Mouse (Mus musculus) sigmoid colon, adult 10 weeks (tissue): ENCODE data around the gene Mpdu1. TPM values are rescaled to one million over a fixed set of nuclear protein-coding genes. Genes with fewer than 3 reads are reported as not detected.

Experiments used
- polyA plus RNA-seq: library from polyadenylated mRNA; stranded (reverse); fragments of 350-450 nt; fragmentation: Illumina TruSeq; extraction: RNeasy Lipid Tissue Mini Kit (QIAGEN cat#74804); gene quantifications from one replicate; pipeline ENCODE4 v1.2.3, GENCODE M21; 2014; ENCODE audit warnings: low read depth, low replicate concordance

The Mpdu1 gene
- 20.3 TPM for polyA plus RNA-seq

DNA sequence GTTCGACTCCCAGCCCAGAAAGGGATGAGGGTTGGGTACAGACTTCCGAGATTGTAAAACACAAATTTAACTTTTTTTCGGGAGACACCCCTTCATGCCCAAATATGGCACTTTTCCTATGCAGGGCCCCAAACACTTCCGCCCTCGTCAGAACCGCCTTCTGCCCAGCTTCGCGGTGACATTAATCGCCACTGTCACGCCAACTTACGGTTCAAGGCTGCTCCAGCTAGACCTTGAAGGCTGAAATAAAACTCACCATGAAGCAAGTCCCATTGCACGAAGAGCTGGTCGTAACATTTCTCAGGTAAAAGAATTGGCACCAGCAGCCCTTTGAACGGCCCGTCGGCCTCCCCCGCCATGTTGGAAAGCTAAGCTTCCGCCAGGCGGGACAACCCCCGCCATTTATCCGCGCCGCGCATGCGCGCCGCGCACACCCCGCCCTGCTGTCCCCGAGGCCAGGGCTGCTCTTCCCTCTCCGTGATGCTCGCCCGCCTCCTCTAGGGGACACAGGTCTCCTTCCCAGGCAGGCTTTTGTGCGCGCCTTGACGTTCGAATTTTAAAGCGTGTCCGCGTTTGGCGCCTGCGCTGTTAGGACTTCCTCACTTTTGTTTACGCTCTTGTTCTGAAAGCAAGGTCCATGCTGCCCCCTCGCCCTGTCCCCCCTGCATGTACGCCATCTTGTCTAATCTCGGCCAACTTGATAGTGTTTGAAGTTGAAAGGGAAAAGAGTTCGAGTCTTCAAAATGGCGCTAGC, at the start of gene Mpdu1:
Mpdu1 (minus strand) TSS at position 430 of the 754 bp plus-strand sequence.

DNA sequence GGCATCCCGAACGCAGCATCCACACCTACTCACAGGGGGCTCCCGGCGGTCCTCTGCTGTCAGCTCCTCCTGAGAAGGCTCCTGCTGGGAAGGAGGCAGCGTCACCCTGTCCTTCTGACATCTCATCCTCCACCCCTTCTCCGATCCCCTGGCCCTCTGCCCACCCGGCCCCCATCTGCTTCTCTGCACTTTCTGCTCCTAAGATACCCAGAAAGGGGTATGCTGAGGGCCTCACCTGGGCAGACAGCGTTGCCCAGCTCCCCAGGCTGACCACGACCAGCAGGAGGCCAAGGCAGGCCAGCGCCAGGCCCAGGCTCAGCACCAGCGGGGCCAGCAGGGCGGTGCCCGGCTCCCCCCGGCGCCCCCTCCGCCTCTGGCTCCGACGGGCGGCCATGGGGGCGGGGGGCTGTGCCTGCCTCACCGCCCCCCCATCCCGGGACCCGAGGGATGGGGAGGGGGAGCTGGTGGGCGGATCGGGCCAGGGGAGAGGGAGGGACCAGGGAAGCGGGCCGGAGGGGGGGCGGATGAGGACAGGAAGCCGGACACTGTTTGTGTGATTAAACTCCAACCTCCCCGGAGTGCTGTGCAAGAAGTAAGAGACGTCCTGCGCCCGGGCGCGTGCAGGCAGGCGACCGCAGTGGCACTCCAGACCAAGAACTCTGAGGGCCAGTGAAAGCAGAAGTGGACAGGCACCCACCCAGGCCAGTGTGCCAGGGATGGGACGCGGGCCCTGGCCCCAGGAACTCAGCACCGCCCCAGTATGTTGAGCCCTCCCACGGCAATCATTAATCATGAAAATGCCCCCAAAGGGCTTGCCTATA, 33.1 kb upstream of the Mpdu1 start, which contains the start of the genes Tnfsf12 and Tnfsfm13:
Tnfsf12 (minus strand) TSS at position 489 of the 821 bp plus-strand sequence.
Tnfsfm13 (minus strand) TSS at position 738 of the 821 bp plus-strand sequence.

DNA sequence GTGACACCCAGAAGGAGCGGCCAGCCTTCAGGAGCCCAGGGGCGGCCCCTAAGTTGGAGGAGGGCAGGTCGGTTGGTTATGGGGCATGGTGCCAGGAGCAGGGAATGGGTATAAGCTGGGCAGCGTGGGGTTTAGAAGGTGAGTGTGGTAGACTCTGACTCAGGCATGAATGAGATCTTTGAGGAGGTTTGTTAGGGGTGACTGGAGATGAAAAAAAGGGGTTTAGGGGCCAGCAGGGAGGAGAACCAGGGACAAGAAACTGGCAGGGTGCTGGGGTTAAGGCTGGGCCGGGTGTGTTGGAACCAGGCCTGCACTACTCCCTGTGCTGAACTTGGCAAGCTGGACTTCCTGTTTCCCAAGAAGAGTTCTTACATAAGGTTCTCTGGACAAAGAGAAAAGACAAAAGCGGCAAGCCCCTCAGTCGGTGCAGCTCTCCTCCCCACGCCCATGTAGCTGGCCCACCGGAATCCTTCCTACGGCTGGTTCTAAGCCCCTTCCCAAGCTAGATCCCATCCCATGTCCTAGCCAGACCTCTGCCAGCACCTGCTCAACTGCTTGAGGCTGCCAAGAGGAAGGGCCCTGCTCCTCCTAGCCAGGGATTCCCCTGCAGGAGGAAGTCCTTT, 23.2 kb upstream of the Mpdu1 start, which contains the start of gene Tnfsf13:
Tnfsf13 (minus strand) TSS at position 259 of the 623 bp plus-strand sequence.

DNA sequence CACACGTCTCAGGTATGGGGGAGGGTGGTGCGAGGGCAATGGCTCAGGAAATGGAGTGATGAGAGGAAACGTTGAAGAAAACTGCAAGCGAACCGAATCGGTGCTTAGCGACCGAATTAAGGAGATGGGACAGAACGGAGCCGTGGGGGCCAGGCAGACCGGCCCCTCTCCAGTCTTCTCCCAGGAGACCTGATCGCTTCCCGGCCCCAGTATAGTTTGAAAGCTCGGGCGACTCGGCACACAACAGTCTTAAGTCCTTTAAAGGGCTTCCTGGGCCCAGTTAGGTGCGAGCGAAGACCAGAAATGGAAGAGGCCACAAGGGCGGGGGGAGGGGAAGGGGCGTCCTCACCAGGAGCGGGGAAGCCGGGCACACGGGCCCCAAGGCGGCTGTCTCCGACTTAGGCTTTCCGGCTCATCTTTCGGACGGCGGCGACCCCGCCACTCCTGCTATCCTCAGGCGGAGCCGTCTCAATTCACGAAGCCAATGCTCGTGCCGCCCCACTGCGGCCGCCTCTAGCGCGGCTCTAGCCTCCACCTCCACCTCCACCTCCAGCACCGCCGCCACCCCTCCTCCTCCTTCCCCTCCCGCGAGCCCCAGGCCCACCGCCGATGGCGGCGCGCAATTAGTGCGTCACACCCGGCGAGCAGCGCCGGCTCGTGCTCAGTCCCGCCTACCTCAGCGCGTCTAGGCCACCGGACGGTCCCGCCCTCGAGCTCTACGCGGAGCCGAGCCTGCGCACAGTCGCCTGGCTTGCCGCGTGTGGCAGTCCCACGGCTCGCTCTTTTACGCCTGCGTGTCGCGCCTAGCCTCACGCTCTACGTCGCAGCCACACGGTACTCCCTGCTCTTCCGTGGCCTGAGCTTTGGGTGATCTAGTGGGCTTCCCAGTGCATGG, 19.1 kb upstream of the Mpdu1 start, which contains the start of gene Senp3:
Senp3 (minus strand) TSS at position 771 of the 895 bp plus-strand sequence.

DNA sequence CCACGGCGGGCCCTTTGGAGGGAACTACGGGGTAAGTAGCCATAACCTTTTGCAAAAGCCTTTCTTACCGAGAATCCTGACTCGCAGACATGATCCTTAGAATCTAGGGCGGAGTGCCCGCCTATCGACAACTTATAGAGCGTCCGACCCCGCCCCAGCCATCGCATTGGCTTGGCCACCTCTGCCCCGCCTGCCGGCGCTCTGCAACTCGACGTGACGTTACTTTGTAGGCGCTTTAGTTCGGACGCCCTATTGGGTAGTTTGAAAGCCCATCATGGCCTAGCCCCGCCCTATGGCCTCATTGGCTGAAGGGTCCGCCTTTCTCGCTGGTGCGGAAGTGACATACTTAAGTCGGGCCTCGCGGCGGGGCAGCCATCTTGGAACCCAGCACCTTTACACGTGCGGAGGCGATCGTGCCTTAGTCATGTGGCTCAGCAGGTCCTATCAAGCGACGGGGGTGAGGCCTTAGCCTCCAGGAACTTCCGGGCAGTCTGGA, 9.8 kb upstream of the Mpdu1 start, which contains the start of gene Eif4a1:
Eif4a1 (minus strand) TSS at position 213 of the 496 bp plus-strand sequence.

DNA sequence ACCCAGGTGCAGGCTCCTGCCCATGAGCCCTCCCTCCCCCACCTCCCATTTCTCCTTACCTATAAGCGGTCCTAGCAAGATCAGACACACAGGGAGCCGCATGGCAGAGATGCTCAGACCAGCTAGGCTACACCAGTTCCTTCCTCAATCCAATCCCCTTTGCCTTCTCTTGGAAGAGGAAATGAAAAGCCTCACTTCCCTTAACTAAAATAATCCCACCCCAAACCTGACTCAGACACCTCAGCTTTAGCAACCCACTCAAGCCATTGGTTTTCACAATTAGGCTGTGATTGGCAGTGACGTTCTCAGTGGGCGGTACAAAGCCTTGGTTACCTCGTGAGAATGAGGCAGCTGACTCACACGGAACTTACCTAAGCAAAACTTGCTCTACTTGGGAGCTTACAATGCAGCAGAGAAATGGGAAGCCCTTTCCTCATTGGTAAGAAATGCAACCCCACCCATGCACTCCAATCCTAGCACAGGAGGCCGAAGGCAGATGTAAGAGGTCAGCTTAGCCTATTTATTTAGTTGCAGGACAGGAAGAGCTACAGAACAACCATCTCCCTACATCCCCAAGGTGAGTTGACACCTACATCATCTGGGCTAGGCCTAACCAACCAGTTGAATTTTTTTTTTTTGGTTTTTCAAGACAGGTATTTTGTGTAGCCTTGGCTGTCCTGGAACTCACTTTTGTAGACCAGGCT, 3.7 kb upstream of the Mpdu1 start, which contains the start of gene Cd68:
Cd68 (minus strand) TSS at position 193 of the 704 bp plus-strand sequence.

DNA sequence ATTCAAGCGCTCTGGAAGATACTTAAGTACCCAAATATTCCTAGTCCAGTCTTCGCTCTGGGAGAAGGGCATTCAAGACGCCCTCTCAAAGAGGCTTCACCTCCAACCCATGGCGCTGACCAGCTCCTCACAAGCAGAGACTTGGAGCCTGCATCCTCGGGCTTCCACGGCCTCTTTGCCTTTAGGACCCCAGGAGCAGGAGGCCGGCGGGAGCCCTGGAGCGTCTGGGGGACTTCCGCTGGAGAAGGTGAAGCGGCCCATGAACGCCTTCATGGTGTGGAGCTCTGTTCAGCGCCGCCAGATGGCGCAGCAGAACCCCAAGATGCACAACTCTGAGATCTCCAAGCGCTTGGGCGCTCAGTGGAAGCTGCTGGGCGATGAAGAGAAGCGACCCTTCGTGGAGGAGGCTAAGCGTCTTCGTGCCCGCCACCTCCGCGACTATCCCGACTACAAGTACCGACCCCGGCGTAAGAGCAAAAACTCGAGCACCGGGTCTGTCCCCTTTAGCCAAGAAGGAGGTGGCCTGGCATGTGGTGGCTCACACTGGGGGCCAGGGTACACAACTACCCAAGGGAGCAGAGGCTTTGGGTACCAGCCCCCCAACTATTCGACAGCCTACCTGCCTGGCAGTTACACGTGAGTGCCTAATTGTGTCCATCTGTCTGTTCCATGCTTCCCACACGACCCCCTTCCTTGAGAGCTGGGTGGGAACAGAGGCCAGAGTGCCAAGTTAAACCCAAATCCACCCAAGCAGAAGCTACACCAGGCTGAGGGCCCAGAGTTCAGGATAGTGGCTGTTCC, 7.0 kb downstream of the Mpdu1 start, which contains the start of gene Sox15:
Sox15 (plus strand) TSS at position 51 of the 801 bp plus-strand sequence.

DNA sequence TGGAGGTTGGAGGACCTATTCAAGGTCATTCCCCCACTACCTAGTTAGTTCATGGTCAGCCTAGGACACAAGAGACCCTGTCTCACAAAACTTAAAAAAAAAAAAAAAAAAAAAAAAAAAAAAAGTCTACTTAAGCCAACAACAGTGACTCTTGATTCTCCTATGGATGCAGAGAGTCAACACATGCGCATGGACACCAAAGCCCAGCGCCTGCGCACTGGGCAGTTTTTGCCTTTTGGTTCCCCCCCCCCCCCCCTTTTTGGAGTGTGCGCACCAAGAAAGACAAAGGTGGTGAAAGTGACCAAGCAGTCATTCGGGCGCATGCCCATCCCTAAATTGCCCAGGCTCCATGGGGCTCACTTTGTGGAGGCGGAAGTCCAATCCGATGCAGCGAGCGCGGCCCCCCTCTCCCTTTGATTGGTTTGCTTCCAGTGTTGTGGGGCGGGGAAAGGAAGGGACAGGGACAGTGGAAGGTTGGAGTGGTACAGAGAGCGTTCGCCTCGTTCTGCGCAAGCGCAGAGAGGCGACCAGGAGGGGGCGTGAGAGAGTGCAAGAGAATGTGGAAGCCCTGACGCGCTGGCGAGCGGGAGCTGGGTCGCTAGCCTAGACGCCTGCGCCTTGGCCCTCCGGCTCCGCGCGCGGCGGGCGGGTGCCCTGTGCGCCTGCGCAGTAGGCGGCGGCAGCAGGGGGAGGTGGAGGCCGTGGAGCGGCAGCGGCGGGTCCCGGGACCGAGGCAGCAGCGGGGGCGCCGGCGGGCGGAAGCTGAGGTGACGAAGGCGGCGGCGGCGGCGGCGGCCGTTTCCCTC, 30.0 kb downstream of the Mpdu1 start, which contains the start of gene Fxr2:
Fxr2 (plus strand) TSS at position 707 of the 806 bp plus-strand sequence.

DNA sequence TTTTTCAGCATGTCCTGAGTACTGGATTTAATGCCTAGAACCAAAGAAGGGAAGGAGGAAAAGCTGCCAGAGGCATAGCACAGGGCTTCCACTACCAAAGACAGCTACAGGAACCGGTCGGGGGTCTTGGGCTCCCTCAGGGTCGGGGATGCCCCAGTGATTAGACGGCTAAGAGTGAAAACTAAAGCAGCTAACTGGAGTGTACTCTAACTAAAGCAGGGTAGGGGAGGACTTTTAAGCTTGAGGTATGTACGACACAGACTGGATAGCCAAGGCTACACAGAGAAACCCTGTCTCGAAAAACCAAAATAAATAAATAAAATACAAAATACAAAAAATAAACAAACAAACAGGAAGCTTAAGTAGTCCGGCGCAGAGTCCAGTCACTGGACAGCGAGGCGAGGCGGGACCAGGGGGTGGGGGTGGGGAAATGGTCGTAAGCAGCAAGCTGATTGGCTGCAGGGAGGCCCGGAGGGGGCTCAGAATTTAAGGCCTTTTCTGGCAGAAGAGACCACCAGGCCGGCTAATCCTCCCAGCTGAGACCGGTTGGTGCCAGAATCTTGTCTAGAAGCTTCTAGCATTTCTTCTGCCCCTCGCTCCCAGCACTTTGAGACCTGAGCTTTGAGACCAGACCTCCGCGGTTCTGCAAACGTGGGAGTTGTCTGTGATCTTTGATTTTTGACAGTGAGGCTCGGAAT, 40.7 kb downstream of the Mpdu1 start, which contains the start of gene Sat2:
Sat2 (plus strand) TSS at position 454 of the 698 bp plus-strand sequence.

DNA sequence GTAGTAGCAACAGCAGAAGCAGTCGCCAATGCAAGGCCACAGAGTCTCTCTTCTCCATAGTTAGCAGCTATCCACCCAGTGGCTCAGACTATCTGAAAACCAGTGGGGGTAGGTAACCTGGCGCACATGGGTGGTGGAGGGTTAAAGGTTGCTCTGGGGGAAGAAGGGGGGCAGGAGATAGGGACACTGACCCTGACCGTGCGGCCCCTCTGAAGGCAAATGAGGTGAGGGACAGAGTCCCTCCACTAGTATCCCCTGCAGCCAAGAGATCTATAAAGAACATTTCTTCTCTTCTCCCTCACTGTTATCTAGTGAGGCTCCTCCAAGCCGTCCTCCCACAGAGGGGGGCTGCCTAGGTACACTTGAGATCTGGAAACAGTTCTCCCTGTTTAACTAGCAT, 44.6 kb downstream of the Mpdu1 start, which contains the start of gene Shbg:
Shbg (minus strand) TSS at position 101 of the 400 bp plus-strand sequence.

Other genes with a start within 250 kb of the Mpdu1 start
- gene Kdm6b, start 249.0 kb downstream of the Mpdu1 start, polyA plus RNA-seq: 7.2 TPM
- gene Dnah2, start 113.5 kb downstream of the Mpdu1 start, polyA plus RNA-seq: 0.13 TPM
- 0.38 TPM for gene Efnb3, start 102.4 kb downstream of the Mpdu1 start, polyA plus RNA-seq
- gene Wrap53, start 82.4 kb downstream of the Mpdu1 start, polyA plus RNA-seq: 1.9 TPM
- gene Trp53, start 82.3 kb downstream of the Mpdu1 start, polyA plus RNA-seq: 6.8 TPM
- gene Atp1b2, start 56.7 kb downstream of the Mpdu1 start, polyA plus RNA-seq: 6.9 TPM
- not detected for gene Shbg, start 44.7 kb downstream of the Mpdu1 start, polyA plus RNA-seq
- gene Sat2, start 40.6 kb downstream of the Mpdu1 start, polyA plus RNA-seq: 1.7 TPM
- gene Fxr2, start 29.7 kb downstream of the Mpdu1 start, polyA plus RNA-seq: 12.4 TPM
- not detected for gene Sox15, start 7.3 kb downstream of the Mpdu1 start, polyA plus RNA-seq
- 2.6 TPM for gene Cd68, start 3.5 kb upstream of the Mpdu1 start, polyA plus RNA-seq
- gene Eif4a1, start 9.8 kb upstream of the Mpdu1 start, polyA plus RNA-seq: 463 TPM
- gene Senp3, start 19.4 kb upstream of the Mpdu1 start, polyA plus RNA-seq: 129 TPM
- gene Tnfsf13, start 23.1 kb upstream of the Mpdu1 start, polyA plus RNA-seq: 38.2 TPM
- 1.6 TPM for gene Tnfsf12, start 33.2 kb upstream of the Mpdu1 start, polyA plus RNA-seq
- gene Tnfsfm13, start 33.5 kb upstream of the Mpdu1 start, polyA plus RNA-seq: 8.2 TPM
- gene Polr2a, start 96.0 kb upstream of the Mpdu1 start, polyA plus RNA-seq: 25.7 TPM
- not detected for gene Slc35g3, start 99.3 kb upstream of the Mpdu1 start, polyA plus RNA-seq
- gene Zbtb4, start 103.3 kb upstream of the Mpdu1 start, polyA plus RNA-seq: 17.7 TPM
- 4.0 TPM for gene Chrnb1, start 133.3 kb upstream of the Mpdu1 start, polyA plus RNA-seq
- 9.5 TPM for gene Fgf11, start 139.2 kb upstream of the Mpdu1 start, polyA plus RNA-seq
- 11.7 TPM for gene Tmem102, start 143.0 kb upstream of the Mpdu1 start, polyA plus RNA-seq
- gene Gm39566, start 152.7 kb upstream of the Mpdu1 start, polyA plus RNA-seq: not detected
- not detected for gene Spem2, start 155.8 kb upstream of the Mpdu1 start, polyA plus RNA-seq
- gene Spem1, start 159.5 kb upstream of the Mpdu1 start, polyA plus RNA-seq: not detected
- gene Nlgn2, start 175.1 kb upstream of the Mpdu1 start, polyA plus RNA-seq: 0.88 TPM
- 18.5 TPM for gene Tmem256, start 175.9 kb upstream of the Mpdu1 start, polyA plus RNA-seq
- gene Plscr3, start 183.7 kb upstream of the Mpdu1 start, polyA plus RNA-seq: 0.98 TPM
- gene Tnk1, start 196.1 kb upstream of the Mpdu1 start, polyA plus RNA-seq: 5.4 TPM
- not detected for gene Tmem95, start 215.4 kb upstream of the Mpdu1 start, polyA plus RNA-seq
- gene Kctd11, start 218.8 kb upstream of the Mpdu1 start, polyA plus RNA-seq: 2.9 TPM
- 0.57 TPM for gene Acap1, start 232.9 kb upstream of the Mpdu1 start, polyA plus RNA-seq
- gene 2810408A11Rik, start 238.3 kb upstream of the Mpdu1 start, polyA plus RNA-seq: 3.7 TPM
- 2.6 TPM for gene Neurl4, start 238.4 kb upstream of the Mpdu1 start, polyA plus RNA-seq